Mouse (Mus musculus): ENCODE measurements around the gene Xdh. TPM values are rescaled to one million over a fixed set of nuclear protein-coding genes. Genes with fewer than 3 reads are reported as not detected.

Gene Xdh
- total and polyA plus RNA-seq, 3 experiments = 0.17 TPM; not detected in 2

- Histone ChIP-seq H3K27ac (ENCODE audit: insufficient read depth, low read depth) (no peak overlapping the region), H3K4me3 (replicated peaks in 1 of 3; ENCODE audit: low read depth in 2 of 3, low read length in 2 of 3, poor library complexity in 1 of 3) (no peak overlapping the region), H3K4me2 (ENCODE audit: insufficient read depth, low read depth, poor library complexity, severe bottlenecking) (no peak overlapping the region), H3K9ac (ENCODE audit: insufficient read depth, low read depth) (no peak overlapping the region), H3K79me2 (replicated peaks; ENCODE audit: control insufficient read depth, extremely low read depth, insufficient read depth, poor library complexity, severe bottlenecking) (no peaks in the 10 kb centered on the region), H3K36me3 (replicated peaks in 1 of 2; ENCODE audit: control insufficient read depth in 1 of 2, insufficient read depth in 1 of 2, low read length in 1 of 2) (no peaks in the 10 kb centered on the region), H3K9me3 (replicated peaks; ENCODE audit: low read length) (no peaks in the 10 kb centered on the region), H3K27me3 (replicated peaks) (no peaks in the 10 kb centered on the region), H3K4me1 (ENCODE audit: control insufficient read depth in 1 of 2, insufficient read depth in 2 of 2) (no peaks in the 10 kb centered on the region)
- TF ChIP-seq MYC (IDR thresholded peaks at IDR 0.05; ENCODE audit: low read depth, low read length) = no peak
- TF ChIP-seq HCFC1 (IDR thresholded peaks at IDR 0.05; ENCODE audit: low read depth, low read length) = no peak
- TF ChIP-seq USF1 (IDR thresholded peaks at IDR 0.05; ENCODE audit: low read depth, low read length) = no peak
- TF ChIP-seq CTCF (conservative IDR thresholded peaks at IDR 0.05 in 1 of 2, IDR thresholded peaks at IDR 0.05 in 1 of 2; ENCODE audit: low read depth in 2 of 2, low read length in 2 of 2) = no peak
- TF ChIP-seq ELF1 (IDR thresholded peaks at IDR 0.05; ENCODE audit: low read depth, low read length) = no peak
- in situ Hi-C loops (cut with MboI; ENCODE audit: low pct_ligation_motif_present, low pct_unique_long_range_greater_than_20kb, low sequenced_read_pairs) = no loop called here
- no peak for DNase-seq (ENCODE audit: extremely low read depth)
- dilution Hi-C loops (cut with MboI; ENCODE audit: extremely low pct_ligation_motif_present, extremely low pct_unique_long_range_greater_than_20kb, low sequenced_read_pairs) = no loop called here
These were observed 102.6 kb downstream of the Xdh start for GRCm38 (mm10) chr17:73847399-73847798.

- no peak overlapping the region for H3K4me2 ChIP-seq (ENCODE audit: insufficient read depth, low read depth, poor library complexity, severe bottlenecking)
- H3K27me3 ChIP-seq (replicated peaks) = no peaks in the 10 kb centered on the region
- TF ChIP-seq EP300 (IDR thresholded peaks at IDR 0.05; ENCODE audit: low read length) (no peak), ELF1 (IDR thresholded peaks at IDR 0.05; ENCODE audit: low read depth, low read length) (no peak), PAX5 (IDR thresholded peaks at IDR 0.05; ENCODE audit: low read length) (no peak), MAFK (IDR thresholded peaks at IDR 0.05; ENCODE audit: insufficient replicate concordance, low read length) (no peak), MXI1 (IDR thresholded peaks at IDR 0.05; ENCODE audit: low read depth, low read length) (no peak), RCOR1 (conservative IDR thresholded peaks at IDR 0.05; ENCODE audit: low read depth, low read length) (no peak), SMC3 (IDR thresholded peaks at IDR 0.05; ENCODE audit: low read depth, low read length) (no peak), CTCF (conservative IDR thresholded peaks at IDR 0.05 in 1 of 2, IDR thresholded peaks at IDR 0.05 in 1 of 2; ENCODE audit: low read depth in 2 of 2, low read length in 2 of 2) (no peak), ZC3H11A (IDR thresholded peaks at IDR 0.05; ENCODE audit: low read depth, low read length) (no peak), POLR2AphosphoS2 (IDR thresholded peaks at IDR 0.05; ENCODE audit: low read depth, low read length) (no peak), NRF1 (IDR thresholded peaks at IDR 0.05; ENCODE audit: low read depth, low read length) (no peak), BHLHE40 (IDR thresholded peaks at IDR 0.05; ENCODE audit: low read depth, low read length) (no peak), MAZ (IDR thresholded peaks at IDR 0.05; ENCODE audit: low read depth, low read length) (no peak), ZNF384 (IDR thresholded peaks at IDR 0.05; ENCODE audit: low read depth, low read length) (no peak), HCFC1 (IDR thresholded peaks at IDR 0.05; ENCODE audit: low read depth, low read length) (no peak)
- H3K9me3 ChIP-seq (replicated peaks; ENCODE audit: low read length) = no peaks in the 10 kb centered on the region
- H3K79me2 ChIP-seq (replicated peaks; ENCODE audit: control insufficient read depth, extremely low read depth, insufficient read depth, poor library complexity, severe bottlenecking) = no peaks in the 10 kb centered on the region
- no peaks in the 10 kb centered on the region for H3K36me3 ChIP-seq (replicated peaks in 1 of 2; ENCODE audit: control insufficient read depth in 1 of 2, insufficient read depth in 1 of 2, low read length in 1 of 2)
- no peak for DNase-seq (ENCODE audit: extremely low read depth)
- no peak overlapping the region for H3K9ac ChIP-seq (ENCODE audit: insufficient read depth, low read depth)
- in situ Hi-C loops (cut with MboI; ENCODE audit: low pct_ligation_motif_present, low pct_unique_long_range_greater_than_20kb, low sequenced_read_pairs) (no loop called here), dilution Hi-C loops (cut with MboI; ENCODE audit: extremely low pct_ligation_motif_present, extremely low pct_unique_long_range_greater_than_20kb, low sequenced_read_pairs) (no loop called here)
- no peak overlapping the region for H3K4me3 ChIP-seq (replicated peaks in 1 of 3; ENCODE audit: low read depth in 2 of 3, low read length in 2 of 3, poor library complexity in 1 of 3)
- no peaks in the 10 kb centered on the region for H3K4me1 ChIP-seq (ENCODE audit: control insufficient read depth in 1 of 2, insufficient read depth in 2 of 2)
- no peak overlapping the region for H3K27ac ChIP-seq (ENCODE audit: insufficient read depth, low read depth)
These were observed 104.4 kb downstream of the Xdh start for GRCm38 (mm10) chr17:73845632-73846031.
